Mouse (Mus musculus): ENCODE results near the gene Slc12a1.

Slc12a1 gene

DNA sequence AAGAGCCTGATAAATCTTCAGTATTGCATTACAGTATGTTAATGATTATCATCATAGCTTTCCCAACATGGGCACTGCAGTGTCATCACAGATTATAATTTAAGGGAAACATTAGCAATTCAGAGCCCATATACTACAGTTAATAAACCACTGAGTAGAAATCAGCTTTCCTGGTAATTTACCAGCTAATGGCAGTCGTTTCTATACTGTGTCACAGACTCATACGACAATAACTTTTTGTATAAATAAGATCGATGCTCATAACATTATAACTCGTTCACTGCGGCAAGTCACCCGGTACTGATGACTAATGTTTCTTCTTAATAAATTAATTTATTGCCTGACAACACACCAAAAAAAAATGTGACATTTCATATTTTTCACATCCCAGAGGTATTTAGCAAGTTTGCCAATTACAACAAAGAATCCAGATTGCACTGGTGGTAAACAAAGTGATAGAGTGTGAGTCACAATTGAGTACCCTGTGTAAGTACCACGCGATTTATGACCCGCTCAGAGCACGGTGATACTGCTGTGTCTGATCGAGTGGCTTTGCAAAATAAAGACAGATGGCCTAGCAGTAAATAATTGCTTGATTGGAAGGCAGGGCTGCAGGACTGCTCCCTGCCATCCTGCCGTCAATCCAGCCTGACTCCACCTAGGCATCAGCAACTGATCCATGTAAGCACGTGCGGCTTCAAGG lies 56.7 kb downstream of the Slc12a1 start:
- DNase-seq (ENCODE audit: low spot score): no peak

DNA sequence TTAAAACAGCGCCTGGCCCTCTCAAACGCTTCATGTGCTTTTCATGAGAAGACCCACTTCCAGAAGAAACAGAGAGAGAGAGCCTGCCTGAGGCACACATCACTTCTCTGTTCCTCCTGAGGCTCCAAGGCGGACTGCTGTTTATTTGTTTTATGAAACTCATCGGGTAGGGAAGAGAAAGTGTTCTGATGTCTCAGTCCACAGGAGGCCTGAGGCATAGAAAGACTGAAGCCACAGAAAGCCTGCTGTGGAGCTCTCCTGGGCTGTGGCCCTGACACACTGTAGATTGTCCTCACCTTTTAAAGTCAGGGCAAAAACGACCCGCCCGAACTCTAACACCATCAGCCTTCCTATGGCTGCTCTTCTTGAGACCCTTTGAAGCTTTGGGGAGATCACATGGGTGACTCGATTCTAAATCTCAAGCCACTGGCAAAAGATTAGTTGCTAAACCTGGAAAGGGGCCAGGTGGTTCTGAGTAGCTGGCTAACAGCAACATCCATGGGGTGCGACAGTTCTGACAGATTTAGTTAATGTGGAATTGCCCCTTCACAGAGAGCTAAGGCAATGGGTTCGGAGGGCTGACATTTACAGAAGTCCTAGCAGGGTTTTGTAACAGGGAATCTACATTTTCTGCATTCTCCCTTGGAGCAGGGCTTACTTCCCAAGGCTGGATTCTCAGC lies 59.7 kb downstream of the Slc12a1 start:
- DNase-seq (ENCODE audit: low spot score): no peak

DNA sequence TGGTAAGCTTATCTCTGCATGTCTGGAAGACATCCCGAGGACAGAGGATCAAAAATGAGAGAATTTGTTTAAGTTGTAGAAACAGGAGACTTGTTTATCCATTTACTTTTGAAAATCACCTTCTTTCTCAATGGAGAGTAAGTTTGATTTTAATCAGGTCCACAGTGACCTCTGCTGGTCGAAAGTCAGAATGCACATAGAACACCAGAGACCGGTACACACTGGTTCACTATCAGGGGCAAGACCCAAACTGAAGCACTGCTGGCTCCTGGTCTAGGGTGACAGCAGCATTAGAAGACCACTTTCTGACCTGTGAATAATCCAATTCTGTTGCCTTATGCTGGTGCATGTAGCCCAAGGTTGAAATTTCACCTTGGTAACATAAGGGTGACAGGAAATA lies 62.3 kb downstream of the Slc12a1 start:
- DNase-seq (ENCODE audit: low spot score): peak; percentile 72

DNA sequence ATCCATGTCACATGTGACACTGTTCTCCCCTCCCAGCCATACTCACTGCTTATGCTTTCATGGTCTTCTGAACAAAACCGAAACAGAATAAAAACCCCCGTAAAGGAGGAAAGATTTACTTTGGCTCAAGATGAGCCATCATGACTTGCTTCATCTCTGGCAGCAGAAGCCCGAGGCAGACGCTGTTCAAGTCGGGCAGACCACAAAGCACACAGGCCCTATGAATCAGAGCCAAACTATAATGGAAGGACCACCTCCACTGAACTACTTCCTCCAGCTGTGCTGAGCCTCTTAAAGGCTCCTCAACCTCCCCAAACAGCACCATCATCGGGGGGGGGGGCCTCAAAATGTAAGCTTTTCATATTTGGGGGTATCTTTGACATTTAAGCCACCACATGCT lies 65.0 kb downstream of the Slc12a1 start:
- no peak for DNase-seq (ENCODE audit: low spot score)

DNA sequence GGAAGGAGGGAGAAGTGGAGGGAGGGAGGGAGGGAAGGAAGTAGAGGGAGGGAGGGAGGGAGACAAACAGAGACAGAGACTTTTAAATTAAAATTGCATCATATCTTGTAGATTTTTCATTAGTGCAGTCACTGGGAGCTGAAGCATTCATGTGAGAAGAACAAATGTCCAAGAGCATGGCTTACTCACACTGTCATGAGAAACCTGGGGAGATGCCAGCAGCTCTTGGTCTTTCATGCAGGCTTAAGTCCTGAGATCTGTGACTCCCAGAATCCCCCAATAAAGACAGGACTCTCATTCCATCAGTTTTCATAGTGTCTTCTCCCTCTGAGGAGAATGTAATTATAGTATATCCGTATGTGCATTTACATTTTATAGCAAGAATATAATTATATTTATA lies 66.3 kb downstream of the Slc12a1 start:
- DNase-seq (ENCODE audit: low spot score): no peak

DNA sequence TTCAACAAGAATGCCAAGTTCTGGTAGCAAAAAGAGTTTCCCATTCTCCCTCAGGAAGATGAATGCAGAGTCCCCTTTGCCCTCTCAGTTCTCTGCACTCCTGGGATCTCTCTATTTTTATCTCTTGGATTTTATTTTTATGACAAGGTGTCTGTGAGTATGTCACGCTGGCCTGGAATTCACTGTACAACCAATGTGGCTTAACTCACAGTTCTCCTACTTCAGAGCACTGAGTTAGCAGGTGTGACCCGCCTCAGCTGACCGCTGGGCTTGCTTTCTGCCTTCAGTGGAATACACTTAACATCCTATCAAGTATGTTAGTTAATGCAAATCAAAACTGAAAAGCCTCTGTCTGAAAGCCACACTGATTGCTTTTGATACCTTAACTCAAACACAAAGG lies 67.0 kb downstream of the Slc12a1 start:
- DNase-seq (ENCODE audit: low spot score): no peak

DNA sequence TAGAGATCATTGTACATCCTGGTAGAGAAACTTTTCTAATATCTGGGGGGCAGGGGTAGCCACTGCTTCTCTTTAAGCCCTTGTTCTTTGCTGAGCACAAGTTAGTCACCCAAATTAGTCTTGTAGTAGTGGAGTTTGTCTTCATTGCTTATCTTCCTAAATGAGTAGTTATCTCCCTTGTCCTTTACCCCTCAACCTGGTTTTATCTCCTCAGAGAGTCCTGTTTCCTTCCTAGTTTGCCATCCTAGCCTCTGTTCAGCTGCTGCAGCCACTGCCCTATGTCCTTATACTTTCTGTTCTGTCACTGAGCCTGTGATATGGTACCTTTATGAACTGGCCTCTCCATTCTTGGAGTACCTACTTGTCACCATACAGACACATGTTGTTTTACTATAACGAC lies 69.4 kb downstream of the Slc12a1 start:
- no peak for DNase-seq (ENCODE audit: low spot score)

DNA sequence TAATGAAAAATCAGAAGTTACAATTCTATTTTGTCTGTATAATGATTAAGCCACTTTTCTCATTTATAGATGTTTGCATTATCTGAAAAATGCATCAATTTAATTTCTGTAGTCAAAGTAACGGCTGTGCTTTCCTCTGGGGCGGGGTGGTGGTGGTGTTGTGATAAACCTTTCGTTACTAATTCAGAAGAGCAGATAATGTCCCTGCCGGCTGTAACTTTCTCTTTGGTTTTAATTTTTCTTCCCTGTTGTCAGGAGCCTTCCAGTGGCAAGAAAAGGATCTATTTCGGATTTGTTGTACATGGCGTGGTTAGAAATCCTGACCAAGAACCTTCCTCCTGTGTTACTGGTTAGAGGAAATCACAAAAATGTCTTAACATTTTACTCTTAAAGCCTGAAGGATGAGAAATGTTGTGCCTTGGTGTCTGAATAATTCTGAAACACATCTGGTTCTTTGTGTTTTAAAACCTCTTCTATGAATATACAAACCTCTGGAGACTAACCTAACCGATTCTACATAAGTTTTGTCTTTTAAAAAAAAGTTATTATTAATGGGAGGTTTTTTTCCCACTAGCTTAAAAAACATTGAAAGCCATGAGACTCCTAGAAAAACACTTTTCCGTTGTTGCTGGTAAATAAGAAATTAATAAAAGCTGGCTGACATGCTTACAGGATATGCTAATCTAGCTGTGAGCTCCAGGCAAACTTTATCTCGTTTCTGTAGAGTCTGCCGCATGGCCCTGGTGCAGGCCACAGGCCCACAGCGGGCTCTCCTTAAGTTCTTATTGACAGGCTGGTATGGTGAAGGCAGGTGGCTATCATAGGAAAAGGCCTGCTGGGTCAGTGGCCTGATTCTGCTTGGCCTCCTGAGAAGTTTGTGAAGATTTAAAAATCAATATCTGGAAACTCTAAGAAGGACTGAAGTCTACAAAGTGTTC lies 76.4 kb downstream of the Slc12a1 start:
- no peak for DNase-seq (ENCODE audit: low spot score)

DNA sequence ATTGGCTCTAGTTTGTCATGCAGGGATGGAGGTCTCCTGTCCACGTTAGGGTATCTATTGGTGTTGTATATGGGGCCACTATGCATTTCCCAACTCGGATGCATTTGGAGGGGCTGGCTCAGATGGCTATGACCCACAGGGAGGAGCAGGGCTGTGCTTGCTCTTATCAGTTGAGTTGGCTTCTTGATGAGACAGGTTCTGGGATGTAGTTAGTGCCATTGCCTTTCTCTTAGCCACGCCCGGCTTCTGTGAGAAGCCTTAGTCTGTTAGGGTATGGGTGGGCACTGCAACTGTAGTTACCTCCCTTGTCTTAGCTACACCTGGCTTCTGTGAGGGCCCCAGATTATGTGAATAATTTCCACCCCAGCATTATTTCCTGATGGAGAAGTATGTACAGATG lies 79.9 kb downstream of the Slc12a1 start:
- no peak for DNase-seq (ENCODE audit: low spot score)

DNA sequence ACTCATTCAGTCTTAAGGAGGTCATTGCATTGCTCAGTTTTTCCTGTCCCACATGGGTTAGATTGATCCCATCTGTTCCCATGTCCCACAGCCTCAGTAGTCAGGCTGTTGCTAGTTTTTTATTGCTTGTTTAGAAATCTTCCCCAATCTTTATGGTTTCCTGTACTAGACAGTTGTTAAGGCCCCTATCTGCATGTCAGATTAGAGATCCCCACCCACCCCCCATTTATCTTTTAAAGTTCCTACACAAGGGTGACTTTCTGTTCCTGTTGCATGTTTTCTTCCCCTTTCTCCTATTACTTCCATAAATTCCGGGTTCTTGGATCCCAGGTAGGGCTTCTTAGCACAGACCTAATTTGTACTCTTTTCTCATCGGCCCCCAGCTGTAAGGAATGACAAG lies 81.2 kb downstream of the Slc12a1 start:
- DNase-seq (ENCODE audit: low spot score): no peak

DNA sequence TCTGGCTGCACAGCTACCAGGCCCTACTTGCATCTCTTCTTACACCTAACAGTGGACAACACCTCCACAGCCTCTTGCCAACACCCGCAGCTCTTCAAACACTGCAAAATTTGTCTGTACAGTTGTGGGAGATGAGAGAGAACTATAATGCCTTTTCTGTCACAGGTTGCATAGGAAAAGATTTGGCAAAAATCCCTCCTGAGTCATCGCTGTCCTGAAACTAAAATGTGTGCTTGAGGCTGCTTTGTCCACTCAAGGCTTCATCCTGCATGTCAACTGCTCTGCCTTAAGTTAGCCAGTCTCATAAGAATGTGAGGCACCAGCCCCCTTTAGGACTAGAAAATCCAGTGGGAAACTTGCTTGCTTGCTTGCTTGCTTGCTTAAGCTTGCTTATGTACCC lies 81.7 kb downstream of the Slc12a1 start:
- no peak for DNase-seq (ENCODE audit: low spot score)

DNA sequence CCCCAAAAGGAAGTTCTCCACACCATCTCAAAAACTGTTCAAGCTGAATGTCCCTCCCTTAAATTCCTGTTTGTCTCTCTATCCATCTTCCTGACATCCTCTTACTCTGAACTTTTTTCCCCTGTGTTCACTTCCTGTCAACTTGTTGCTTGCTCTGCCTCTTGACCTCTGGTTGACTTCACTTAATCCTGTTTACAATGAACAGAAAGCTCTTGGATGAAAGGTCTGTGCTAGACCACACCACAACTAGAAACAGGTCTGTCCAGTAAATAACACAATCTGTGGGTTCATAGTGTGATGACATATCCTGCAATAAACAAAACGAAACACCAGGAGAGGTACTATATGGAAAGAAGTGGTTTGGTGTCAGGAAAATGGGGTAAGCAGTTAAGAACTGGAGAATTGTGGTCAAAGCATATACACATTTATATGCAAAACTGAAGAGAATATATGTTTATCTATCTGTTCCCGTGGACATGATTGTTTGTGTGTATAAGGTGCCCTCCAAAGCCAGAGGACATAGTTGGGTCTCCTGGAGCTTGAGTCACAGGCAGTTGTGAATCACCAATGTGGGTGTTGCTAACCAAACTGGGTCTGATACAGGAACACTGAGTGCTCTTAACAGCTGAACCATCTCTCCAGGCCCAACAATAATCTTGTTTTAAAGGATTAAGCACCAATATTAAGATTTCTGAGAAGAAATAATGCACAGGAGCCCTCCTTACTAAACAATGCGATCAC lies 93.4 kb downstream of the Slc12a1 start:
- no peak for DNase-seq (ENCODE audit: low spot score)

DNA sequence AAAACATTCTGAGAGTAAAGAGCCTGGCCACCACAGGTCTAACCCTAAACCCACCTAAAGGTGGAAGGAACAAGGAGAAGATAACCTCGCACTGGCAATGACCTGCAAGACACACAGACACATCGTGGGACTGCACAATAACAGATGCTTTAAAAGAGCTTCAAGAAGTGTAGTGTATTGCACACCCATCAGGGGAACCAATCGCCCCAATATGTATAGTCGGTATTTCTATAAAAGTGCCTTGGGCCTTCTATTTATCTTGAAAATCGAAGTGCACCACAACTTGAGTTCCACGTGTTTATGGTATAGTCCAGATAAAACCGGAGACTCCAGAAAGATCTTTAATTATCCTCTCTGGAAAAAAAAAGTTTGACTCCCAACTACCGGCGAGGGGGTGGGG lies 94.4 kb downstream of the Slc12a1 start:
- DNase-seq (ENCODE audit: low spot score): no peak

DNA sequence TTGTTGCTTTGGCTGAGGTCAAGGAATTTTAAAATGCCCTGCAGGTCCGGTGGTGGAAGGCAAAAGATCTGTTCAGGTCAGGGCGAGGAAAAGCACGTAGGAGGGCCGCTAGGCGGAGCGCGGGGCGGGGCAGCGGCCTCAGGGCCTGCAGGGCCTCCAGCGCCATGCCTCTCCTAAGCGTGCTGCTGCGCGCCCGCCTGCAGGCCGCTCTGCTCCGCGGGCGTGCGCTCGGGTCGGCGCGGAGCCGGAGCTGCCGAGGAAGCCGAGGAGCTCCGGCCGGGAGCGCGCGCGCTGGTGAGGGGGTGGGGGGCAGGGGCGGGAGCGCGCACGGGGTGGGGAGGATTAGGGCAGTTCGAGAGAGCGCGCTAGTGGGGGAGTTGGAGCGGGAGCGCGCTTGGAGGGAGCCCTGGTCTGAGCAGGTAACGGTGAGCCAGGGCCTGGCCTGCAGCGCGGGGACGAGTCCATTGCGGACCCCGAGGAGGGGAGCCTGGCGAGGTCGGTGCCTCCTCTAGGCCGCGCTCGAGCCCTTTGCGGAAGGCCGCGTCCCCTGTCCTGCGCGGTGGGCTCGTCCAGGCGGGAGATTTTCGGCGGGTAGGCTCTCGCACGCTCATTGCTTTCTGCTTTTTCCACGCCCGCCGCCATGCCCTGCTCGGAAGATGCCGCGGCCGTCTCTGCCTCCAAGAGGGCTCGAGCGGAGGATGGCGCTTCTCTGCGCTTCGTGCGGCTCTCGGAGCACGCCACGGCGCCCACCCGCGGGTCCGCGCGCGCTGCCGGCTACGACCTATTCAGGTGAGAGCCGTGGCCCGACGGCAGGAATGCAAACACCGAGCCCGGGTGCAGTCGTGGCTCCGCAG lies 95.0 kb downstream of the Slc12a1 start, which contains the start of gene Dut:
Dut (plus strand) TSS at position 83 of the 854 bp plus-strand sequence.
- DNase-seq (ENCODE audit: low spot score): peak; percentile 85

DNA sequence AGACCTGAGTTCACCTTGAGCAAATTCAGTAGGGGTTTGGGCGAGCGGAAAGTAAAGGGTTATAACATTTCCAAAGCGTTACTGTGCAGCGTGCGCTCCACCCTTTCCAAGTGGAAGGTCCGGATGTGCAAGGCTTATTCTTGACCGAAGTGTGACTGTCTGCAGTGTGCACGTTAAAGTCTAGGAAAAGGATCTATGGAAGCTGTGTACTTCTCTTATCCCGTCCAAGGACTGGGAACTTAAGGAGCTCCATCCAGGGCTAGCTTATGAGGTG lies 95.6 kb downstream of the Slc12a1 start:
- DNase-seq (ENCODE audit: low spot score): no peak

DNA sequence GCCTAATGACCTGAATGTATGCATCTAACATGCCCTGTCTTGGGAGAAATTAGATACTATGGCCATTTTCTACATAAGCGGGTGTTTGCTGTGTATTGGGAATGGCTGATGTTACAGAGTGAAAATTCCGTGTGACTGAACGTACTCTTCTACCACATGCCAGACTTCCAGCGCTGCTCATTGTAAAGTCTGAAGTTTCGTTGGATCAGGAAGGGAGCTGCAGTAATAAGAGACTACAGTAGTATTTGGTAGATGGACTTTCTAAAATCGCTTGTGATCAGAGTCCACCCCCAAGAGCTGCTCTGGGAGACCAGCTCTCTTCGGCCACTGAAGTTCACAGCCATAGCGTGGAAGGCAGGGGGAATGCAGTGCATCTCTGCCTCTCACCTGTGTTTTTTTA lies 96.0 kb downstream of the Slc12a1 start:
- no peak for DNase-seq (ENCODE audit: low spot score)

DNA sequence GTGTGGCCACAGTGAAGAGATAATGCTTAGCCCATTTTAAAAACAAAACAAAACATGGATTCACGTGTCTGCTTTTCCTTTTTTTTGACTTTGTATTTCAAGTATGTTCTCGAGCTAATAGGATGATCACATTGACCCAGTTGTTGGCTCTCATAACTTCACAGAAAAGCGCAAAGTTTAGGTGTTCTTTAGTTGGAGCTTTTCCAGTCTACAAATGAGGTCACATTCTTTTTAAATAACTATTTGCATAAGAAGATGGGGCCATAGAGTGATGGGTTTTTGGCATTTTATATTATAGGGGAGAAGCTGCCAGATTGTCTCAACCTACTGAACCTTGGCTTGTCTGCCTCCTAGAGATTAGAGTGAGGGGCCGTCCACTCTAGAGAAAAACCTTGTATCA lies 97.0 kb downstream of the Slc12a1 start:
- no peak for DNase-seq (ENCODE audit: low spot score)

DNA sequence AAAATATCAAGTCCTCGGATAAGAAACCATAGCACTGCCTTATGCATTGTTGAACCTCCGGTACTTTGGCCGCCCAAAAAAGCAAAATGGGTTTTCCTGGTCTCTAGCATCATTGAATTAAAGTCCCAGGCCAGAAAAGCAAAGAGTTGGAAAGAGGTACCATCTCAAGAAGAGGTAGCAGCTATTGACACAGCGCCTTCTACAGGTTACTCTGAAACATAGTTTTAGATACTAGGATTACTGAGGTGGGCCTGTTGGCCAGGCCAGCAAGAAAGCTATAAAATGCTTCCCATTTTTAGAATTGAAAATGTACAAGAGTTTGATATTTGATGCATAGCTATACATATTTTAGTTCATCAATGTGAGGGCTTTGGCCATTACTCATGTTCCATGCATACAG lies 97.6 kb downstream of the Slc12a1 start:
- DNase-seq (ENCODE audit: low spot score): no peak

DNA sequence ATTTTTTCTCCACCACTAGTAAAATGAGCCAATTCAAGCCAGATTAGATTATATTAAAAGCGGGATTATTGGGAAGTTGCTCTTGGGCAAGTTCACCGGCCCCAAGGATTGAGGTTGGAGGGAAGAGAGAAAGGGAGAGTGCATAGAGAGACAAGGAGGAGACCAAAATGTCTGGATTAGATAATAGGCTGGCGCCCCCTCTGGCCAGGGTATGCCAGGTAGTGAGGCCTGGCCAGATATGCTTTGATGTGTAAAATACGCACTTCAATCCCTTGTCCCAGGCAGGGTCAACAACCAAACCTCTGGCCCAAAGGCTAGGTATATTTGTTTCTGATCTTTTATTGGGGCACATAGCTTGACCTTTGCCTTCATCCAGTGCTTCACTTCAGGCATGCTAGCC lies 99.5 kb downstream of the Slc12a1 start:
- no peak for DNase-seq (ENCODE audit: low spot score)

DNA sequence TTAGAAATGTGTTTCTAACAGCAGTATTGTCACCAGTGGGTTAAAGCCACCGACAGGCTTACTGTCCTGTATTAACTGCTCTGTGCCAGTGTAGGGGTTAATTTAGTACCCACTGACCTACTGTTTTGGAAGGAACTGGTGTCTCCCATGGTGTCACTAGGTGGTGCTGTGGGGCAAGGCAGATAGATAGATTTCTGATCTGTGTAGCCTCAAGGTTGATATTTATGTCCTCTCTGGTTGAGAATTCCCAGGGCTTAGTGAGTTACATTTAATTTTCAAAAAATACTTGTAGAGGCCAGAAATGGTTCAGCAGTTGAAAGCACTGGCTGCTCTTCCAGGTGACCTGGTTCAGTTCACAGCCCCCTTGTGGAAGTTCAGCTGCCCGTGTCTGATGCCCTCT lies 100.0 kb downstream of the Slc12a1 start:
- DNase-seq (ENCODE audit: low spot score): no peak

DNA sequence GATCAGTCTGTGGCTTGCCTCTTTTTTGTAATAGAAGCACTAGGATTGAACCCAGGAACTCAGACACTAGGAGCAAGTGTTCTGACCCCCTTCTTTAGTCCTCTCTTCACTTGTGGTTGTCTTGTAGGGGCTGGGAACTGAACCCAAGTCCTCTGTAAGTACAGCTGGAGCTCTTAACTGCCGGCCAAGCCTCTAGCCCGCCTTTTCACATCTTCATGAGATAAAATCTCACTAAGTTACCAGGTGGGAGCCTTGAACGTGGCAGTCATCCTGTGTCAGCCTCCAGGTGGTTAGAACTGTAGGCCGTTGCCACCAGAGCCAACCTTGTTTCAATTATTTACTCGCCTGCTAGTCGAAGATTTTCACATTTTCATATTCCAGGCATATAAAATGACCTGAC lies 101.4 kb downstream of the Slc12a1 start:
- DNase-seq (ENCODE audit: low spot score): no peak
